Mouse (Mus musculus): ENCODE results near the gene Vmn1r163. TPM values are rescaled to one million over a fixed set of nuclear protein-coding genes. Genes with fewer than 3 reads are reported as not detected.
"Not testable (repeated sequence)": the region's sequence is repeated elsewhere in the genome, so short reads cannot be mapped to it uniquely, and the experiment has no call there.

The Vmn1r163 gene
- polyA plus RNA-seq (2015; fragmentation: Nextera tagmentation; extraction: Ambion mirVana): not detected in 2 replicates

- H3K4me3 ChIP-seq; H3K9ac ChIP-seq; H3K4me1 ChIP-seq; H3K9me3 ChIP-seq; H3K27ac ChIP-seq (replicated peaks); H3K27me3 ChIP-seq (replicated peaks); ATAC-seq (ENCODE audit: extremely low read depth, insufficient number of reproducible peaks, low FRiP score, low TSS enrichment); H3K4me2 ChIP-seq; H3K36me3 ChIP-seq: not testable (repeated sequence)
- WGBS: no CpG with 5 or more reads among the region's 1 CpGs
Observed at GRCm38 (mm10) chr7:23055240-23055639, at the start of gene Vmn1r163. Vmn1r163 (plus strand) TSS chr7:23055540.

- H3K36me3 ChIP-seq; H3K9ac ChIP-seq; H3K9me3 ChIP-seq; H3K4me3 ChIP-seq; H3K27ac ChIP-seq (replicated peaks); H3K4me2 ChIP-seq; H3K4me1 ChIP-seq; ATAC-seq (ENCODE audit: extremely low read depth, insufficient number of reproducible peaks, low FRiP score, low TSS enrichment); H3K27me3 ChIP-seq (replicated peaks): not testable (repeated sequence)
- WGBS: no CpG with 5 or more reads among the region's 3 CpGs
Observed at GRCm38 (mm10) chr7:23019823-23020222, 35.5 kb upstream of the Vmn1r163 start, which contains the start of gene Gm4216. Gm4216 (minus strand) TSS chr7:23019923.

GRCm38 (mm10) chr7:23067356-23067755 is 12.0 kb downstream of the Vmn1r163 start, which contains the start of gene Gm8720:
Gm8720 (minus strand) TSS chr7:23067456.
- no CpG with 5 or more reads among the region's 1 CpGs for WGBS
- not testable (repeated sequence) for H3K4me1 ChIP-seq; H3K27ac ChIP-seq (replicated peaks); H3K4me2 ChIP-seq; H3K4me3 ChIP-seq; ATAC-seq (ENCODE audit: extremely low read depth, insufficient number of reproducible peaks, low FRiP score, low TSS enrichment); H3K9ac ChIP-seq; H3K9me3 ChIP-seq; H3K27me3 ChIP-seq (replicated peaks); H3K36me3 ChIP-seq

Other genes with a start within 250 kb of the Vmn1r163 start
- gene Vmn1r159, start 211.9 kb upstream of the Vmn1r163 start, polyA plus RNA-seq (2015; fragmentation: Nextera tagmentation; extraction: Ambion mirVana): not detected in 2 replicates
- gene Vmn1r160, start 184.3 kb upstream of the Vmn1r163 start, polyA plus RNA-seq (2015; fragmentation: Nextera tagmentation; extraction: Ambion mirVana): not detected in 2 replicates
- gene Gm4214, start 70.9 kb upstream of the Vmn1r163 start, polyA plus RNA-seq (2015; fragmentation: Nextera tagmentation; extraction: Ambion mirVana): not detected in 2 replicates
- not detected in 2 replicates for gene Gm4216, start 35.6 kb upstream of the Vmn1r163 start, polyA plus RNA-seq (2015; fragmentation: Nextera tagmentation; extraction: Ambion mirVana)
- gene Gm8720, start 11.9 kb downstream of the Vmn1r163 start, polyA plus RNA-seq (2015; fragmentation: Nextera tagmentation; extraction: Ambion mirVana): not detected in 2 replicates
- not detected in 2 replicates for gene Gm10662, start 88.9 kb downstream of the Vmn1r163 start, polyA plus RNA-seq (2015; fragmentation: Nextera tagmentation; extraction: Ambion mirVana)
- not detected in 2 replicates for gene Vmn1r165, start 161.8 kb downstream of the Vmn1r163 start, polyA plus RNA-seq (2015; fragmentation: Nextera tagmentation; extraction: Ambion mirVana)
- gene Vmn1r166, start 196.1 kb downstream of the Vmn1r163 start, polyA plus RNA-seq (2015; fragmentation: Nextera tagmentation; extraction: Ambion mirVana): not detected in 2 replicates
- not detected in 2 replicates for gene Gm6902, start 223.4 kb downstream of the Vmn1r163 start, polyA plus RNA-seq (2015; fragmentation: Nextera tagmentation; extraction: Ambion mirVana)
- not detected in 2 replicates for gene Nlrp4e, start 245.7 kb downstream of the Vmn1r163 start, polyA plus RNA-seq (2015; fragmentation: Nextera tagmentation; extraction: Ambion mirVana)